Comparison of ENCODE assay signal across 17 mouse cellular contexts in genomic region chr16:90837431-90837830, GRCm38 (mm10). TPM values are rescaled to one million over a fixed set of nuclear protein-coding genes. Genes with fewer than 3 reads are reported as not detected.
"Had no signal": no experiment of that assay in that cellular context is flagged by ENCODE, and none has a peak within 500 bp of the region (broad histone marks: within the 10 kb centered on the region; RNA-seq: fewer than 3 reads in every experiment).

No protein-coding gene starts in this region.

- H3K4me1 ChIP-seq: liver, embryonic 13.5 days had no signal

- ATAC-seq: liver, postnatal 0 days; midbrain, embryonic 13.5 days had no signal

- H3K4me2 ChIP-seq: limb, embryonic 12.5 days; liver, embryonic 13.5 days; lung, embryonic 15.5 days; midbrain, embryonic 13.5 days; neural tube, embryonic 12.5 days had no signal

- H3K9me3 ChIP-seq: limb, embryonic 12.5 days; liver, embryonic 13.5 days; lung, embryonic 15.5 days; megakaryocyte, embryonic 14.5 days; midbrain, embryonic 13.5 days; neural tube, embryonic 12.5 days had no signal

- H3K4me3 ChIP-seq: layer of hippocampus, adult 2 months; limb, embryonic 12.5 days; liver, embryonic 13.5 days; lung, embryonic 15.5 days; megakaryocyte, embryonic 14.5 days; midbrain, embryonic 13.5 days; neural tube, embryonic 12.5 days had no signal

- H3K27ac ChIP-seq: layer of hippocampus, adult 2 months; limb, embryonic 12.5 days; liver, embryonic 13.5 days; lung, embryonic 15.5 days; macrophage; midbrain, embryonic 13.5 days; neural tube, embryonic 12.5 days had no signal

- DNase-seq: kidney, adult 9 months; kidney, postnatal 10 days; kidney, postnatal 4 days; liver; liver, embryonic 13.5 days; liver, postnatal 0 days; lung, postnatal 14 days; right cerebral cortex, adult 18-20 months; right cerebral cortex, postnatal 25 days; thymus, postnatal 4 days had no signal

- H3K9ac ChIP-seq: limb, embryonic 12.5 days; liver, embryonic 13.5 days; liver, postnatal 0 days; lung, embryonic 15.5 days; midbrain, embryonic 13.5 days; neural tube, embryonic 12.5 days had no signal

- H3K36me3 ChIP-seq: limb, embryonic 12.5 days; liver, embryonic 13.5 days; lung, embryonic 15.5 days; midbrain, embryonic 13.5 days; neural tube, embryonic 12.5 days had no signal

RNA-seq across cellular contexts. Expression of gene Eva1c, which starts 10.9 kb away (rescaled TPM):
- polyA plus RNA-seq: macrophage had no signal
